Mouse (Mus musculus) limb, embryonic 11.5 days (tissue): ENCODE measurements around the gene Cyp2d22. TPM values are rescaled to one million over a fixed set of nuclear protein-coding genes. Genes with fewer than 3 reads are reported as not detected.

Source experiments
- ATAC-seq: fragments of 200-750 bp; cut with Nextera tagmentation; 2 replicates; pipeline ENCODE4 v1.8.0; 2017; ENCODE audit warnings: low read depth; ENCODE audit not compliant: insufficient number of reproducible peaks, low FRiP score, low TSS enrichment
- DNase-seq: peaks from one replicate; pipeline ENCODE4 v3.0.0-alpha.2; 2015; ENCODE audit warnings: low spot score
- H3K27ac ChIP-seq: fragments of 300-500 bp; sonication (generic); replicated peaks from 2 replicates; pipeline ENCODE4 v1.5.1; 2014; ENCODE audit warnings: low read depth, mild to moderate bottlenecking, low read length
- H3K27me3 ChIP-seq: fragments of 300-500 bp; sonication (generic); 2 replicates; pipeline ENCODE4 v1.6.1; 2014; ENCODE audit warnings: mild to moderate bottlenecking, low read length, mixed read lengths; ENCODE audit not compliant: control insufficient read depth, insufficient read depth
- H3K36me3 ChIP-seq: fragments of 300-500 bp; sonication (generic); 2 replicates; pipeline ENCODE4 v1.6.1; 2014; ENCODE audit warnings: mild to moderate bottlenecking, low read length, moderate library complexity, mixed read lengths; ENCODE audit not compliant: control insufficient read depth, insufficient read depth
- H3K4me1 ChIP-seq: fragments of 300-500 bp; sonication (generic); 2 replicates; pipeline ENCODE4 v1.6.1; 2014; ENCODE audit warnings: low read length, mixed read lengths; ENCODE audit not compliant: control insufficient read depth, insufficient read depth
- H3K4me2 ChIP-seq: fragments of 300-500 bp; sonication (generic); 2 replicates; pipeline ENCODE4 v1.6.1; 2014; ENCODE audit warnings: low read depth, mild to moderate bottlenecking, moderate library complexity; ENCODE audit not compliant: severe bottlenecking
- H3K4me3 ChIP-seq: fragments of 300-500 bp; sonication (generic); 2 replicates; pipeline ENCODE4 v1.5.1; 2014; ENCODE audit warnings: low read depth, low read length
- H3K9ac ChIP-seq: fragments of 300-500 bp; sonication (generic); 2 replicates; pipeline ENCODE4 v1.6.1; 2014; ENCODE audit warnings: mild to moderate bottlenecking, low read length
- H3K9me3 ChIP-seq: fragments of 300-500 bp; sonication (generic); 2 replicates; pipeline ENCODE4 v1.6.1; 2016; ENCODE audit warnings: low read length; ENCODE audit not compliant: control insufficient read depth
- WGBS: fragments of 180-500 bp; shearing (Covaris S2); extraction: QIAGEN DNeasy Blood & Tissue Kit; methylation state at CpG from one replicate; pipeline ENCODE4 v1.1.7; 2014; 5-methylcytosine and 5-hydroxymethylcytosine counted together
- polyA plus RNA-seq: library from polyadenylated mRNA; unstranded; fragments of >200 nt; fragmentation: Nextera tagmentation; extraction: Ambion mirVana; gene quantifications from 2 replicates; pipeline ENCODE4 v1.2.1, GENCODE M21; 2014

Gene Cyp2d22
- polyA plus RNA-seq, 1 experiment from 2014 or later = 1.6 TPM

GRCm38 (mm10) chr15:82354126-82354945 is 25.7 kb downstream of the Cyp2d22 start, which contains the start of gene Ndufa6:
TSS of gene Ndufa6 (minus strand) at chr15:82354322.
- Histone ChIP-seq H3K27me3 (no peaks in the 10 kb centered on the region), H3K9me3 (no peaks in the 10 kb centered on the region), H3K27ac (peak within 1 kb of the TSS; percentile 60), H3K4me3 (peak within 1 kb of the TSS; percentile 70), H3K36me3 (peaks cover 4% of the 10 kb centered on the region; the same call in 1 of the 2 replicates), H3K4me2 (peak within 1 kb of the TSS; percentile 67), H3K9ac (peak within 1 kb of the TSS; percentile 86), H3K4me1 (peaks cover 5% of the 10 kb centered on the region; the same call in 1 of the 2 replicates)
- DNase-seq (peak; percentile 99), ATAC-seq (peak; percentile 97)
- 2% methylated on average over 57 of the region's 57 CpGs for WGBS

GRCm38 (mm10) chr15:82353745-82354113 is 26.3 kb downstream of the Cyp2d22 start:
- DNase-seq (no peak), ATAC-seq (peak; percentile 16; the same call in 1 of the 2 replicates)
- Histone ChIP-seq H3K4me3 (peak overlapping the region; percentile 70), H3K27ac (0 out of 2 replicates have a peak overlapping the region, but pooled peaks have one; percentile 60), H3K36me3 (peaks cover 9% of the 10 kb centered on the region; the same call in 1 of the 2 replicates), H3K27me3 (no peaks in the 10 kb centered on the region), H3K9ac (peak overlapping the region; percentile 86), H3K4me2 (peak overlapping the region; percentile 67), H3K9me3 (no peaks in the 10 kb centered on the region), H3K4me1 (peaks cover 3% of the 10 kb centered on the region; the same call in 1 of the 2 replicates)
- 1% methylated on average over 23 of the region's 23 CpGs for WGBS

- Histone ChIP-seq H3K9ac (peak overlapping the region; percentile 86), H3K9me3 (no peaks in the 10 kb centered on the region), H3K4me1 (no peaks in the 10 kb centered on the region), H3K36me3 (peaks cover 12% of the 10 kb centered on the region; the same call in 1 of the 2 replicates), H3K4me3 (peak overlapping the region; percentile 70), H3K4me2 (peak overlapping the region; percentile 67), H3K27me3 (no peaks in the 10 kb centered on the region), H3K27ac (no peak overlapping the region)
- DNase-seq (no peak), ATAC-seq (no peak)
- 36% methylated on average over 14 of the region's 14 CpGs for WGBS
Measured at GRCm38 (mm10) chr15:82353078-82353744, 26.8 kb downstream of the Cyp2d22 start.

GRCm38 (mm10) chr15:82351480-82351879 is 28.6 kb downstream of the Cyp2d22 start:
- Histone ChIP-seq H3K27me3 (no peaks in the 10 kb centered on the region), H3K36me3 (peaks cover 14% of the 10 kb centered on the region; the same call in 1 of the 2 replicates), H3K4me2 (no peak overlapping the region), H3K9ac (no peak overlapping the region), H3K9me3 (no peaks in the 10 kb centered on the region), H3K4me1 (peaks cover 7% of the 10 kb centered on the region; the same call in 1 of the 2 replicates), H3K27ac (no peak overlapping the region), H3K4me3 (no peak overlapping the region)
- ATAC-seq (no peak), DNase-seq (no peak)
- WGBS = 98% methylated on average over 3 of the region's 3 CpGs

GRCm38 (mm10) chr15:82350349-82350748 is 29.7 kb downstream of the Cyp2d22 start:
- H3K9ac ChIP-seq = no peak overlapping the region
- WGBS = 92% methylated on average over 4 of the region's 4 CpGs
- no peak overlapping the region for H3K27ac ChIP-seq
- H3K4me2 ChIP-seq = no peak overlapping the region
- H3K27me3 ChIP-seq = no peaks in the 10 kb centered on the region
- ATAC-seq (no peak), DNase-seq (no peak)
- peaks cover 14% of the 10 kb centered on the region; the same call in 1 of the 2 replicates for H3K36me3 ChIP-seq
- no peaks in the 10 kb centered on the region for H3K9me3 ChIP-seq
- peaks cover 7% of the 10 kb centered on the region; the same call in 1 of the 2 replicates for H3K4me1 ChIP-seq
- no peak overlapping the region for H3K4me3 ChIP-seq

- WGBS = 90% methylated on average over 2 of the region's 2 CpGs
- Histone ChIP-seq H3K4me1 (peaks cover 7% of the 10 kb centered on the region; the same call in 1 of the 2 replicates), H3K27me3 (no peaks in the 10 kb centered on the region), H3K27ac (no peak overlapping the region), H3K9me3 (no peaks in the 10 kb centered on the region), H3K9ac (no peak overlapping the region), H3K4me2 (no peak overlapping the region), H3K36me3 (peaks cover 14% of the 10 kb centered on the region; the same call in 1 of the 2 replicates), H3K4me3 (no peak overlapping the region)
- ATAC-seq (no peak), DNase-seq (no peak)
Measured at GRCm38 (mm10) chr15:82348999-82349341, 31.1 kb downstream of the Cyp2d22 start.

GRCm38 (mm10) chr15:82348258-82348998 is 31.6 kb downstream of the Cyp2d22 start:
- no peak overlapping the region for H3K27ac ChIP-seq
- ATAC-seq = no peak
- no peak overlapping the region for H3K4me2 ChIP-seq
- no peak overlapping the region for H3K4me3 ChIP-seq
- no peak overlapping the region for H3K9ac ChIP-seq
- WGBS = 90% methylated on average over 8 of the region's 8 CpGs
- H3K4me1 ChIP-seq = peaks cover 7% of the 10 kb centered on the region; the same call in 1 of the 2 replicates
- DNase-seq = no peak
- H3K27me3 ChIP-seq = no peaks in the 10 kb centered on the region
- peaks cover 14% of the 10 kb centered on the region; the same call in 1 of the 2 replicates for H3K36me3 ChIP-seq
- H3K9me3 ChIP-seq = no peaks in the 10 kb centered on the region

GRCm38 (mm10) chr15:82347852-82348251 is 32.2 kb downstream of the Cyp2d22 start:
- Histone ChIP-seq H3K36me3 (peaks cover 14% of the 10 kb centered on the region; the same call in 1 of the 2 replicates), H3K4me3 (no peak overlapping the region), H3K27ac (no peak overlapping the region), H3K27me3 (no peaks in the 10 kb centered on the region), H3K4me1 (peaks cover 7% of the 10 kb centered on the region; the same call in 1 of the 2 replicates), H3K9me3 (no peaks in the 10 kb centered on the region), H3K4me2 (no peak overlapping the region), H3K9ac (no peak overlapping the region)
- WGBS = 92% methylated on average over 12 of the region's 12 CpGs
- ATAC-seq = no peak
- DNase-seq = no peak
